Mouse (Mus musculus) thymus, postnatal 14 days (tissue): ENCODE measurements around the gene Pcsk6.
"Not testable (repeated sequence)": the region's sequence is repeated elsewhere in the genome, so short reads cannot be mapped to it uniquely, and the experiment has no call there.

Experiments used
- DNase-seq: peaks from one replicate; pipeline ENCODE4 v3.0.0; 2021

Gene Pcsk6

GRCm38 (mm10) chr7:65861591-65862472 is at the start of gene Pcsk6:
TSS of gene Pcsk6 (plus strand) at chr7:65861734.
- no peak for DNase-seq

GRCm38 (mm10) chr7:65813611-65814212 is 47.8 kb upstream of the Pcsk6 start:
- DNase-seq: no peak

GRCm38 (mm10) chr7:65817564-65817963 is 44.0 kb upstream of the Pcsk6 start:
- no peak for DNase-seq

GRCm38 (mm10) chr7:65820391-65820790 is 41.1 kb upstream of the Pcsk6 start:
- DNase-seq: no peak

DNA sequence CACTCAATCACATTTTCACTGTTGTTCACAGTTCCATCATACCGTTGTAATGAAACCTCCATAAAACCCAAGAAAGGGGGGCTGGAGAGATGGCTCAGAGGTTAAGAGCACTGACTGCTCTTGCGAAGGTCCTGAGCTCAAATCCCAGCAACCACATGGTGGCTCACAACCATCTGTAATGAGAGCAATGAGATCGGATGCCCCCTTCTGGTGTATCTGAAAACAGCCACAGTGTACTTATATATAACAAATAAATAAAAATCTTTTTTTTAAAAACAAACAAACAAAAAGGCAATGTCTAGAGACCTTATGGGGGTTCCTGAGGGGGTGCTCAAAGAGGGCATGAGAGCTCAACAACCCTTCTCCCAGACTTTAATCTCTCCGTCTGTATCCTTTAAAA is 39.6 kb upstream of the Pcsk6 start:
- not testable (repeated sequence) for DNase-seq

DNA sequence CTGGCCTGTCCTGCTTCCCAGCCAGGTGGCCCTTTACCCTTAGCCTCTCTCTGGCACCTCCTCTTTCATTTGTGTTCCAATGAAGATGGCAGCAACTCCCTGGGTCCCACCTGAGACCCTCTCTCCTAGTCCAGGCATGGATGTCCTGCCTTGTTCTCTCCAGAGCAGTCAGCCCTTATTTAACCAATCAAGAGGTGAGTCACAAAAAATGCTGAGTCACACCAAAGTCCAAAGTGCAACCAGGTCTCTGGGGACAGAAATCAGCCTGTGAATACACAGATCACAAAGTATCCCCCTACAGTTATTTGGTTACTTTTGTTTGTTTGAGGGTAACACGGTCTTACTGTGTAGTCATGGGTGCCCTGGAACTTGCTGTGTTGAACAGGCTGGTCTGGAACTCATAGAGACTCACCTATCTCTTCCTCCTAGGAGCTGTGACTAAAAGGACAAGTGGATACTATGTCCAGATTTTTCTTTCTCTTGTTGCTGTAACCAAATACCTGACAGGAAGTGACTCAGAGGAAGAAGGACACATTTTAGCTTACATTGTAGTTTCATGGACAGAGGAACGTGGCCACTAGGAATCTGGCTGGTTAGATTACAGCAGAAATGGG is 38.9 kb upstream of the Pcsk6 start:
- no peak for DNase-seq

DNA sequence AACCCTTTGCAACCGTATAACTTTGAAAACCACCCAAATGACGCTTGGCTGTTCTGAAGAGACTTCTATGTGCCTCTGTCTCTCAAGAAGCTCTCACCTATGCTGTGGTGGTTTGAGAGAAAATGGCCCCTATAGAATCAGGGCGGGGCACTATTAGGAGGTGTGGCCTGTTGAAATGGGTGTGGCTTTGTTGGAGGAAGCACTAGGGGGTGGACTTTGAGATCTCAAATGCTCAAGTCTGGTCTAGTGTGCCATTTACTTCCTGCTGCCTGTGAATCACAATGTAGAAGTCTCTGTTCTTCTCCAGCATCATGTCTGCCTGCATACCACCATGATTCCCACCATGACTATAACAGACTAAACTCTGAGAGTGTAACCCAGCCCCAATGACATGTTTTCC is 21.8 kb upstream of the Pcsk6 start:
- no peak for DNase-seq

- no peak for DNase-seq
Observed at GRCm38 (mm10) chr7:65843210-65843609, 18.3 kb upstream of the Pcsk6 start.

DNA sequence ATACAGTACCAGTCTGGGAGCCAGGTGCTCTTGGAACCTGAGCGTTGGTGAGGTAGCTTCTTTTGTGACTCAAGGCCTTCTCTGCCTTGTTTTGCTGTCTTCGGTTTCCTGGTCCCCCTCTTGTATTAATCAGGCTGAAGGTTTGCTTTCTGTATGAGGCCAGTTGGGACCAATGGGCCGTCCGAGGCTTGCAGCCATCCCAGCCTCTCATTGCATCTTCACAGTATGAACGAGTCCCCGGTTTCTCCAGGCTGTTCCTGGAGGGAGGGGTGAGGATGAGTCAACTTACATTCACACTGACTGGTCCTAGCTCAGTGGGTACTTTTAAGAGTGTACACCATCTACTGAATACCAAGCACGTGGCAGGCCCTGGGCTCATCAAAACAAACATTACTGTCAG is 553 bp upstream of the Pcsk6 start:
- no peak for DNase-seq

- no peak for DNase-seq
Observed at GRCm38 (mm10) chr7:65862473-65863176, 1.1 kb downstream of the Pcsk6 start.

GRCm38 (mm10) chr7:65869173-65869572 is 7.6 kb downstream of the Pcsk6 start:
- no peak for DNase-seq

GRCm38 (mm10) chr7:65869794-65870193 is 8.3 kb downstream of the Pcsk6 start:
- DNase-seq: no peak

GRCm38 (mm10) chr7:65870227-65870626 is 8.7 kb downstream of the Pcsk6 start:
- no peak for DNase-seq

DNA sequence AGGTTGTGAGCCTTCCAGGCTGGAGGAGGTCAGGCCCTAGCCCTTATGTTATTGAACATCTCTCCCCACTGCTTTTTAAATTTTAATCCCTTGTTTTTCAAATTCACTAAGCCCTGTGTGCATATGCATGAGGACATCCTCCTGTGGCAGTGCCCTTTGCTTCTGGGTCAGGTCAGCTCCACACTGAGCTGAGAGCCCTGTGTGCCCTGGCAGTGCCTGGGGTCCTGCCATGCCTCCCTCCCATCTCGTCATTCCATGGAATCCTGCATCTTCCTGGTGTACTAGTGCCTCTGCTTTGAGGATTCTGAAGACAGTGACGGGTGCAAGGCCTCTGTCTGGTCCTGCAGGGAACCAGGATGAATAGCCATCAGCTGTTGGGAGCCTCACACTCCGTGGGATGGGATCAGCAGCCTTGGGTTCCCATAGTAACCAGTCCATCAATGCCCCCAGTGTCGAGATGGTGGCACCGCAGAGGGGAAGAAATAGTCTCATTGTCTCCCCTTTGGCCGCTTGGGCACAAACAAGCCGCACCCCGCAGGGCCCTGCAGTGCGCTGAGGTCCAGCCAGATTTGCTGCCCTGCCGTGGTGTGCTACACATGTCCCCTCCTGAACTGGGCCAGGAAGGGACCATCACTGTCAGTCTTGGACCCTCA is 9.5 kb downstream of the Pcsk6 start:
- no peak for DNase-seq

DNA sequence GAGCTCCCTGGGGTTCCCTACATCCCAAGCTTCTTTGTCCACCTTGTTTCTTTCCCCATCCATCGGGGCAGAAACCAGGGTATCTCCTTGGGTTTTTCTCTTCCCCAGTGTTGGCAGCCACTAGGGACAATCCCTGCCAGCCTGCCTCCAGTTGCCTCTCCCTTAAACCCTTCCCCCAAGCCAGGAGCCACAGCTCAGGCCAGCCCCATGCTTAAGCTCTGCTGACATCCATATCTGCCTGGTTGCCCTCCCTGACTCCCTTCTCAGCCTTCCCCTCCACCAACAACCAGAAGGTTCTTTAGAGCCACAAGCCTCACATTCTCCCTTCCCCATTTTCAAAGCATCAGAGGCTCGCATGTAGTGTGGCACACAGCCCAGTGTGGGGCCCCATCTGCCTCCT is 10.3 kb downstream of the Pcsk6 start:
- no peak for DNase-seq

GRCm38 (mm10) chr7:65873176-65873845 is 11.8 kb downstream of the Pcsk6 start:
- DNase-seq: no peak

DNA sequence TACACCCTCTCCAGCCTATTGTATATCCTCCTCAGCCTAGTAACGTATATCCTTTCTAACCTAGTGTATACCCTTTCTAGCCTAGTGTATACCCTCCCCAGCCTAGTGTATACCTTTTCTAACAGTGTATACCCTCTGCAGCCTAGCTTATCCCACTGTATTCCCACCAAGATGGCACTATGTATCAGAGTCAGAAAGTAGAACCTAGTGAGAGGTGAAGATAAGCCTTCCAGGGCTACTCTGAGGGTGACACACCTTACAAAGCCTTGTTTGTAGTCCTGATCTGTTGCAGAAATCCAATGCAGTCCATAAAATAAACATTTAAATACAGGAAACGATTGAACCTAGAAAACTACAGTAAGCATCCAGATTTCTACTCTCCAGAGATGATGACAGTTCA is 12.4 kb downstream of the Pcsk6 start:
- DNase-seq: no peak

- DNase-seq: no peak
Observed at GRCm38 (mm10) chr7:65876596-65876995, 15.1 kb downstream of the Pcsk6 start.

- no peak for DNase-seq
Observed at GRCm38 (mm10) chr7:65878234-65878633, 16.7 kb downstream of the Pcsk6 start.

DNA sequence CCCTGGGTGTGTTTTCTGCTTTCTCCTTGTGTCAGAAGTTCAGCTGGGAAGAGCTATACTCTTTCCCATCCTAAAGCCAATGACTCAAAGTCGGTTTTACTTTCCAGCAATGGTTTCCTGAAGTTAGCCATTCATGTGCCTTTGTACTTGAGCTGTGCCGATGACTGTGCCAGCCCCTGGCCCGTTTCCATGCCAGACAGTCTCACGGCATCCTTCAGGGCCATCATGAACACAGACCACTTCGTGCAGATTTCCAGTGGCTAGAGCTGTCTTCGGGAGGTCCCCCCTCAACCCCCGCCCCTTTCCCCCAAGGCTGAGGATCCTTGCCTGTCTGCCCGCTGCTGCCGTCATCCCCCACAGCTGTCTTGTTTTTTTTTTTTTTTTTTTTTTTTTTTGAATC is 17.8 kb downstream of the Pcsk6 start:
- DNase-seq: no peak

GRCm38 (mm10) chr7:65880666-65881289 is 19.2 kb downstream of the Pcsk6 start:
- DNase-seq: no peak

DNA sequence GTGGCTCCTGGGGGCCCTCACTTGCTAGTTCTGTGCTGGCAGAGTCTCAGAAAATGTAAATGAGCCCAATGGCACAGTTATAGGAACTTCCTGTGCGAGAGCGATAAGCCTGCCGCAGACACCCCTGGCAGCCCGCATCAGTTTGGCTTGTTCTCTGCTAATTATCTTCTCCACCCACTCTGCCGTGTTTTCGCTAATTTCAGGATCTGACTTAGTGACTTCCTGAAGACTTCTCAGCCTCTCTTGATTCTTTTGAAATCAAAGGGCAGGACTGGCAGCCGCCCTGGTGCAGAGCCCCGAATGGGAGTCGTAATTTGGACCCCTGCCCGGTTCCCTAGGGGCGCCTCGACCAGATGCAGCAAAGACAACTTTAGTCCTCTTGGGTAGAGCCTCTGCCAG is 19.8 kb downstream of the Pcsk6 start:
- DNase-seq: no peak
